Comparison of ENCODE assay signal across 8 mouse cellular contexts in genomic region chr13:37457007-37457827, GRCm38 (mm10).
DNase-seq lines count a peak whose midpoint lies in the region; ATAC-seq and TF ChIP-seq lines count a peak whose summit lies in the region.

No protein-coding gene starts in this region.

- ATAC-seq in liver, embryonic 13.5 days (ENCODE audit: low read depth): 0 out of 2 replicates have a peak, but pooled peaks have one; percentile 1
- peak; percentile 68; the same call in 1 of the 2 replicates for ATAC-seq in neural tube, embryonic 14.5 days (ENCODE audit: low read depth)
- no peak for ATAC-seq in erythroblast, adult 5-6 weeks (replicated peaks; ENCODE audit: low FRiP score, poor library complexity, severe bottlenecking)

- no peak overlapping the region for H3K4me2 ChIP-seq in liver, embryonic 13.5 days
- H3K4me2 ChIP-seq in neural tube, embryonic 14.5 days (ENCODE audit: low read depth, low read length): no peak overlapping the region

- H3K27ac ChIP-seq in kidney, adult 2 months (ENCODE audit: insufficient read depth, low read depth, low read length): peak overlapping the region; percentile 0; the same call in 1 of the 2 replicates
- no peak overlapping the region for H3K27ac ChIP-seq in liver, embryonic 13.5 days
- no peak overlapping the region for H3K27ac ChIP-seq in neural tube, embryonic 14.5 days (ENCODE audit: low read depth, low read length)

- no peak overlapping the region for H3K4me3 ChIP-seq in kidney, adult 2 months (ENCODE audit: insufficient read depth, low read depth, low read length)
- no peak overlapping the region for H3K4me3 ChIP-seq in liver, embryonic 13.5 days (replicated peaks)
- no peak overlapping the region for H3K4me3 ChIP-seq in neural tube, embryonic 14.5 days (ENCODE audit: low read depth, low read length)

- no peak for TF ChIP-seq POLR2A in kidney, adult 2 months (IDR thresholded peaks at IDR 0.05; ENCODE audit: low read depth, low read length)

- no peaks in the 10 kb centered on the region for H3K9me3 ChIP-seq in liver, embryonic 13.5 days (replicated peaks)
- H3K9me3 ChIP-seq in neural tube, embryonic 14.5 days (ENCODE audit: control insufficient read depth, low read length): no peaks in the 10 kb centered on the region

- H3K4me1 ChIP-seq in kidney, adult 2 months (ENCODE audit: control insufficient read depth, insufficient read depth, low read length): peaks cover 24% of the 10 kb centered on the region; the same call in 1 of the 2 replicates
- peaks cover 61% of the 10 kb centered on the region for H3K4me1 ChIP-seq in liver, embryonic 13.5 days (replicated peaks)
- no peaks in the 10 kb centered on the region for H3K4me1 ChIP-seq in neural tube, embryonic 14.5 days (ENCODE audit: control insufficient read depth, insufficient read depth, low read length)

- WGBS in kidney, adult 2 months: 38% methylated on average over 11 of the region's 11 CpGs
- WGBS in liver, embryonic 13.5 days (ENCODE audit: insufficient replicate concordance): 57% methylated on average over 11 of the region's 11 CpGs
- WGBS in neural tube, embryonic 14.5 days: 50% methylated on average over 11 of the region's 11 CpGs

- no peak overlapping the region for H3K9ac ChIP-seq in liver, embryonic 13.5 days
- H3K9ac ChIP-seq in neural tube, embryonic 14.5 days (replicated peaks; ENCODE audit: low read depth, low read length): no peak overlapping the region

- no peaks in the 10 kb centered on the region for H3K36me3 ChIP-seq in kidney, adult 2 months (ENCODE audit: control insufficient read depth, insufficient read depth, low read length)
- H3K36me3 ChIP-seq in liver, embryonic 13.5 days: no peaks in the 10 kb centered on the region
- no peaks in the 10 kb centered on the region for H3K36me3 ChIP-seq in neural tube, embryonic 14.5 days (ENCODE audit: control insufficient read depth, insufficient read depth, low read length)

- no peak for TF ChIP-seq CTCF in kidney, adult 2 months (conservative IDR thresholded peaks at IDR 0.05; ENCODE audit: insufficient read depth, insufficient read length, low read depth, low read length)

- DNase-seq in adrenal gland, adult (ENCODE audit: inconsistent age in 2 of 2, low spot score in 1 of 2): peak; percentile 55 to 83
- no peak for DNase-seq in adrenal gland, postnatal 4 days (ENCODE audit: low spot score in 2 of 2)
- DNase-seq in adrenal gland, postnatal 10 days: peak; percentile 78
- peak; percentile 30 to 55 for DNase-seq in gastrocnemius, postnatal 4 days (ENCODE audit: low spot score in 2 of 2)
- DNase-seq in kidney, adult 2 months: peak; percentile 76
- DNase-seq in liver, embryonic 13.5 days: no peak

- H3K27me3 ChIP-seq in kidney, adult 2 months (replicated peaks; ENCODE audit: control insufficient read depth, insufficient read depth, low read length): no peaks in the 10 kb centered on the region
- no peaks in the 10 kb centered on the region for H3K27me3 ChIP-seq in liver, embryonic 13.5 days
- H3K27me3 ChIP-seq in neural tube, embryonic 14.5 days (ENCODE audit: control insufficient read depth, insufficient read depth, low read length): no peaks in the 10 kb centered on the region

Comparison
In these comparisons a context has a peak if more than half of its experiments do, and no peak if none do; other contexts are left out.
1. DNase-seq: peak in adrenal gland, adult (2 of 2), adrenal gland, postnatal 10 days (single experiment), gastrocnemius, postnatal 4 days (2 of 2) and kidney, adult 2 months (single experiment); none in adrenal gland, postnatal 4 days (0 of 2) and liver, embryonic 13.5 days (single experiment).